Mouse (Mus musculus) midbrain, postnatal 0 days (tissue): Measurements from ENCODE around the gene Tgfbr1. TPM values are rescaled to one million over a fixed set of nuclear protein-coding genes. Genes with fewer than 3 reads are reported as not detected.

Experiments used
- ATAC-seq: fragments of 200-750 bp; cut with Nextera tagmentation; 2 replicates; pipeline ENCODE4 v1.8.0; 2017; ENCODE audit warnings: moderate number of reproducible peaks, mild to moderate bottlenecking, moderate TSS enrichment, moderate library complexity; ENCODE audit not compliant: low FRiP score
- DNase-seq: peaks from one replicate; pipeline ENCODE4 v3.0.0-alpha.2; 2015; ENCODE audit warnings: low spot score
- H3K27ac ChIP-seq: fragments of 300-500 bp; sonication (generic); 2 replicates; pipeline ENCODE4 v1.5.1; 2014; ENCODE audit warnings: low read depth, mild to moderate bottlenecking, low read length, mixed read lengths
- H3K27me3 ChIP-seq: fragments of 300-500 bp; sonication (generic); 2 replicates; pipeline ENCODE4 v1.6.1; 2014; ENCODE audit warnings: low read length, control low read depth, mixed read lengths; ENCODE audit not compliant: insufficient read depth
- H3K36me3 ChIP-seq: fragments of 300-500 bp; sonication (generic); 2 replicates; pipeline ENCODE4 v1.6.1; 2014; ENCODE audit warnings: low read length, control low read depth, mixed read lengths; ENCODE audit not compliant: insufficient read depth
- H3K4me1 ChIP-seq: fragments of 300-500 bp; sonication (generic); 2 replicates; pipeline ENCODE4 v1.6.1; 2014; ENCODE audit warnings: mild to moderate bottlenecking, control low read depth, antibody characterized with exemption, low read length, mixed read lengths; ENCODE audit not compliant: insufficient read depth
- H3K4me2 ChIP-seq: fragments of 300-500 bp; sonication (generic); 2 replicates; pipeline ENCODE4 v1.6.1; 2014; ENCODE audit warnings: low read depth, mild to moderate bottlenecking, low read length, mixed read lengths; ENCODE audit not compliant: poor library complexity, severe bottlenecking
- H3K4me3 ChIP-seq: fragments of 300-500 bp; sonication (generic); 2 replicates; pipeline ENCODE4 v1.5.1; 2014; ENCODE audit warnings: low read depth, mild to moderate bottlenecking, low read length, moderate library complexity
- H3K9ac ChIP-seq: fragments of 300-500 bp; sonication (generic); replicated peaks from 2 replicates; pipeline ENCODE4 v1.6.1; 2014; ENCODE audit warnings: mild to moderate bottlenecking, low read length, moderate library complexity, mixed read lengths; ENCODE audit not compliant: poor library complexity, severe bottlenecking
- H3K9me3 ChIP-seq: fragments of 300-500 bp; sonication (generic); 2 replicates; pipeline ENCODE4 v1.6.1; 2016; ENCODE audit warnings: low read length, control low read depth
- CTCF ChIP-seq: IDR thresholded peaks from 2 replicates; pipeline ENCODE4 v1.5.1; 2016; ENCODE audit warnings: antibody characterized with exemption, mild to moderate bottlenecking
- WGBS: fragments of 180-500 bp; shearing (Covaris S2); extraction: QIAGEN DNeasy Blood & Tissue Kit; methylation state at CpG from one replicate; pipeline ENCODE4 v1.1.7; 2014; 5-methylcytosine and 5-hydroxymethylcytosine counted together
- polyA plus RNA-seq: library from polyadenylated mRNA; unstranded; fragments of >200 nt; fragmentation: Nextera tagmentation; extraction: Ambion mirVana; gene quantifications from 2 replicates; pipeline ENCODE4 v1.2.1, GENCODE M21; 2015
- total RNA-seq: library from RNA; depleted of rRNA; stranded (reverse); fragments of >200 nt; gene quantifications from 2 replicates; pipeline ENCODE4 v1.2.3, GENCODE M21; 2014; rRNA removed

Tgfbr1 gene
- total and polyA plus RNA-seq, 2 experiments from 2014 or later, result 16.1 to 30.7 TPM

- Histone ChIP-seq H3K27me3 (no peaks in the 10 kb centered on the region), H3K36me3 (no peaks in the 10 kb centered on the region), H3K9ac (no peak overlapping the region), H3K4me3 (no peak overlapping the region), H3K27ac (no peak overlapping the region), H3K4me1 (no peaks in the 10 kb centered on the region), H3K9me3 (no peaks in the 10 kb centered on the region), H3K4me2 (no peak overlapping the region)
- no peak for ATAC-seq
- no peak for TF ChIP-seq CTCF
- WGBS, result 22% methylated on average over 18 of the region's 18 CpGs
- no peak for DNase-seq
Observed at GRCm38 (mm10) chr4:47449586-47450522, 96.8 kb downstream of the Tgfbr1 start.

Other genes starting within 250 kb of the Tgfbr1 start
- 8.2 and 20.2 TPM in 2 replicates for gene Col15a1, start 145.1 kb upstream of the Tgfbr1 start, total RNA-seq
- gene Col15a1, start 145.1 kb upstream of the Tgfbr1 start, polyA plus RNA-seq, result 3.8 and 5.3 TPM in 2 replicates
- gene Alg2, start 121.1 kb downstream of the Tgfbr1 start, total RNA-seq, result 259 and 292 TPM in 2 replicates
- gene Alg2, start 121.1 kb downstream of the Tgfbr1 start, polyA plus RNA-seq, result 338 and 344 TPM in 2 replicates
- gene Sec61b, start 121.4 kb downstream of the Tgfbr1 start, total RNA-seq, result 204 and 228 TPM in 2 replicates
- gene Sec61b, start 121.4 kb downstream of the Tgfbr1 start, polyA plus RNA-seq, result 262 and 263 TPM in 2 replicates